Comparison of ENCODE assay signal across 8 mouse cellular contexts in genomic region chr17:13006984-13007383, GRCm38 (mm10). TPM values are rescaled to one million over a fixed set of nuclear protein-coding genes. Genes with fewer than 3 reads are reported as not detected.
DNase-seq lines count a peak whose midpoint lies in the region; ATAC-seq and TF ChIP-seq lines count a peak whose summit lies in the region.

No protein-coding gene starts in this region.

- no peak for TF ChIP-seq CTCF in kidney, adult 2 months (conservative IDR thresholded peaks at IDR 0.05; ENCODE audit: insufficient read depth, insufficient read length, low read depth, low read length)
- no peak for TF ChIP-seq CTCF in cortical plate, adult 2 months (IDR thresholded peaks at IDR 0.05; ENCODE audit: extremely low read depth, insufficient read depth, low read length)

- peaks cover 4% of the 10 kb centered on the region for H3K36me3 ChIP-seq in kidney, adult 2 months (ENCODE audit: control insufficient read depth, insufficient read depth, low read length)
- H3K36me3 ChIP-seq in hindbrain, embryonic 16.5 days (ENCODE audit: control insufficient read depth, insufficient read depth, low read length) = peaks cover 4% of the 10 kb centered on the region
- peaks cover 1% of the 10 kb centered on the region for H3K36me3 ChIP-seq in midbrain, embryonic 16.5 days (ENCODE audit: control insufficient read depth, insufficient read depth, low read length)

- peak overlapping the region; percentile 91; the same call in 1 of the 2 replicates for H3K9ac ChIP-seq in hindbrain, embryonic 16.5 days (ENCODE audit: low read depth, low read length)
- H3K9ac ChIP-seq in midbrain, embryonic 16.5 days (ENCODE audit: low read depth, low read length) = 0 out of 2 replicates have a peak overlapping the region, but pooled peaks have one; percentile 87

- peak overlapping the region; percentile 96 for H3K4me2 ChIP-seq in hindbrain, embryonic 16.5 days (ENCODE audit: low read length)
- H3K4me2 ChIP-seq in midbrain, embryonic 16.5 days (ENCODE audit: low read length) = peak overlapping the region; percentile 82

- H3K4me1 ChIP-seq in kidney, adult 2 months (ENCODE audit: control insufficient read depth, insufficient read depth, low read length) = no peaks in the 10 kb centered on the region
- peaks cover 1% of the 10 kb centered on the region; the same call in 1 of the 2 replicates for H3K4me1 ChIP-seq in cortical plate, adult 2 months (ENCODE audit: control insufficient read depth, insufficient read depth, low read length)
- peaks cover 15% of the 10 kb centered on the region for H3K4me1 ChIP-seq in hindbrain, embryonic 16.5 days (ENCODE audit: control insufficient read depth, insufficient read depth, low read depth, low read length)
- peaks cover 14% of the 10 kb centered on the region for H3K4me1 ChIP-seq in midbrain, embryonic 16.5 days (ENCODE audit: control insufficient read depth, insufficient read depth, low read length)

- whole genome bisulfite sequencing in kidney, adult 2 months = 54% methylated on average over 5 of the region's 5 CpGs
- WGBS in hindbrain, embryonic 16.5 days = 54% methylated on average over 5 of the region's 5 CpGs
- WGBS in midbrain, embryonic 16.5 days = 43% methylated on average over 5 of the region's 5 CpGs

- peak overlapping the region; percentile 61 for H3K27ac ChIP-seq in kidney, adult 2 months (ENCODE audit: insufficient read depth, low read depth, low read length)
- H3K27ac ChIP-seq in cortical plate, adult 2 months (ENCODE audit: insufficient read depth, low read length) = peak overlapping the region; percentile 58; the same call in 1 of the 2 replicates
- no peak overlapping the region; the same call in 1 of the 2 replicates for H3K27ac ChIP-seq in hindbrain, embryonic 16.5 days (ENCODE audit: low read depth, low read length)
- H3K27ac ChIP-seq in midbrain, embryonic 16.5 days (ENCODE audit: low read length) = peak overlapping the region; percentile 90; the same call in 1 of the 2 replicates

- DNase-seq in kidney, adult 2 months = no peak
- no peak for DNase-seq in kidney, adult 11 months
- no peak for DNase-seq in spleen, postnatal 4 days (ENCODE audit: low spot score in 2 of 2)
- DNase-seq in cerebellum, postnatal 10 days = no peak
- DNase-seq in testis, postnatal 14 days (ENCODE audit: low spot score) = no peak

- no peaks in the 10 kb centered on the region for H3K9me3 ChIP-seq in hindbrain, embryonic 16.5 days (ENCODE audit: control insufficient read depth, low read length)
- no peaks in the 10 kb centered on the region for H3K9me3 ChIP-seq in midbrain, embryonic 16.5 days (replicated peaks; ENCODE audit: control insufficient read depth, low read length, poor library complexity, severe bottlenecking)

- H3K4me3 ChIP-seq in kidney, adult 2 months (ENCODE audit: insufficient read depth, low read depth, low read length) = peak overlapping the region; percentile 45
- peak overlapping the region; percentile 85 for H3K4me3 ChIP-seq in cortical plate, adult 2 months (ENCODE audit: insufficient read depth, low read length)
- peak overlapping the region; percentile 94 for H3K4me3 ChIP-seq in hindbrain, embryonic 16.5 days (ENCODE audit: low read length)
- peak overlapping the region; percentile 91 for H3K4me3 ChIP-seq in midbrain, embryonic 16.5 days (ENCODE audit: low read depth, low read length)

- TF ChIP-seq POLR2A in kidney, adult 2 months (IDR thresholded peaks at IDR 0.05; ENCODE audit: low read depth, low read length) = no peak
- no peak for TF ChIP-seq POLR2A in cortical plate, adult 2 months (IDR thresholded peaks at IDR 0.05; ENCODE audit: extremely low read depth, insufficient read depth, low read length)

- no peak for ATAC-seq in hindbrain, embryonic 16.5 days
- ATAC-seq in midbrain, embryonic 16.5 days = no peak

- H3K27me3 ChIP-seq in kidney, adult 2 months (replicated peaks; ENCODE audit: control insufficient read depth, insufficient read depth, low read length) = no peaks in the 10 kb centered on the region
- no peaks in the 10 kb centered on the region for H3K27me3 ChIP-seq in hindbrain, embryonic 16.5 days (replicated peaks; ENCODE audit: control insufficient read depth, insufficient read depth, low read length)
- no peaks in the 10 kb centered on the region for H3K27me3 ChIP-seq in midbrain, embryonic 16.5 days (ENCODE audit: control insufficient read depth, insufficient read depth, low read depth, low read length)

RNA-seq across cellular contexts. Expression of gene Sod2, which starts 0.3 kb away (rescaled TPM):
- polyA plus RNA-seq in kidney, adult 2 months (2012; rRNA removed) = 731 and 1,146 TPM in 2 replicates
- polyA plus RNA-seq in cortical plate, adult 2 months (2012; rRNA removed) = 222 and 230 TPM in 2 replicates
- 139 and 149 TPM in 2 replicates for polyA plus RNA-seq in hindbrain, embryonic 16.5 days (2015; fragmentation: Nextera tagmentation; extraction: Ambion mirVana)
- 111 and 118 TPM in 2 replicates for polyA plus RNA-seq in midbrain, embryonic 16.5 days (2015; fragmentation: Nextera tagmentation; extraction: Ambion mirVana)

RNA-seq across cellular contexts. Expression of gene Wtap, which starts 13.0 kb away (rescaled TPM):
- 17.3 and 23.9 TPM in 2 replicates for polyA plus RNA-seq in kidney, adult 2 months (2012; rRNA removed)
- 50.9 and 51.3 TPM in 2 replicates for polyA plus RNA-seq in cortical plate, adult 2 months (2012; rRNA removed)
- polyA plus RNA-seq in hindbrain, embryonic 16.5 days (2015; fragmentation: Nextera tagmentation; extraction: Ambion mirVana) = 98.3 and 116 TPM in 2 replicates
- polyA plus RNA-seq in midbrain, embryonic 16.5 days (2015; fragmentation: Nextera tagmentation; extraction: Ambion mirVana) = 133 and 136 TPM in 2 replicates

RNA-seq across cellular contexts. Expression of gene Gpr31b, which starts 45.1 kb away (rescaled TPM):
- polyA plus RNA-seq in kidney, adult 2 months (2012; rRNA removed) = 0.11 and 0.22 TPM in 2 replicates
- not detected in 2 replicates for polyA plus RNA-seq in cortical plate, adult 2 months (2012; rRNA removed)
- polyA plus RNA-seq in hindbrain, embryonic 16.5 days (2015; fragmentation: Nextera tagmentation; extraction: Ambion mirVana) = 0.16 TPM in 1 of 2 replicates, not detected in the other
- polyA plus RNA-seq in midbrain, embryonic 16.5 days (2015; fragmentation: Nextera tagmentation; extraction: Ambion mirVana) = 0.19 TPM in 1 of 2 replicates, not detected in the other

RNA-seq across cellular contexts. Expression of gene Acat2, which starts 46.4 kb away (rescaled TPM):
- 44.3 and 54.3 TPM in 2 replicates for polyA plus RNA-seq in kidney, adult 2 months (2012; rRNA removed)
- polyA plus RNA-seq in cortical plate, adult 2 months (2012; rRNA removed) = 42.3 and 47.4 TPM in 2 replicates
- 333 and 335 TPM in 2 replicates for polyA plus RNA-seq in hindbrain, embryonic 16.5 days (2015; fragmentation: Nextera tagmentation; extraction: Ambion mirVana)
- 378 and 382 TPM in 2 replicates for polyA plus RNA-seq in midbrain, embryonic 16.5 days (2015; fragmentation: Nextera tagmentation; extraction: Ambion mirVana)

RNA-seq across cellular contexts. Expression of gene Tcp10b, which starts 53.9 kb away (rescaled TPM):
- 0.14 and 0.42 TPM in 2 replicates for polyA plus RNA-seq in kidney, adult 2 months (2012; rRNA removed)
- 0.57 and 0.94 TPM in 2 replicates for polyA plus RNA-seq in cortical plate, adult 2 months (2012; rRNA removed)
- polyA plus RNA-seq in hindbrain, embryonic 16.5 days (2015; fragmentation: Nextera tagmentation; extraction: Ambion mirVana) = 0.09 and 0.26 TPM in 2 replicates
- polyA plus RNA-seq in midbrain, embryonic 16.5 days (2015; fragmentation: Nextera tagmentation; extraction: Ambion mirVana) = 0.30 TPM in 1 of 2 replicates, not detected in the other
